Mouse (Mus musculus): ENCODE data around the gene Limch1.
A peak's percentile ranks its signal among the peaks of the same experiment; 100 is the strongest.

The Limch1 gene

DNA sequence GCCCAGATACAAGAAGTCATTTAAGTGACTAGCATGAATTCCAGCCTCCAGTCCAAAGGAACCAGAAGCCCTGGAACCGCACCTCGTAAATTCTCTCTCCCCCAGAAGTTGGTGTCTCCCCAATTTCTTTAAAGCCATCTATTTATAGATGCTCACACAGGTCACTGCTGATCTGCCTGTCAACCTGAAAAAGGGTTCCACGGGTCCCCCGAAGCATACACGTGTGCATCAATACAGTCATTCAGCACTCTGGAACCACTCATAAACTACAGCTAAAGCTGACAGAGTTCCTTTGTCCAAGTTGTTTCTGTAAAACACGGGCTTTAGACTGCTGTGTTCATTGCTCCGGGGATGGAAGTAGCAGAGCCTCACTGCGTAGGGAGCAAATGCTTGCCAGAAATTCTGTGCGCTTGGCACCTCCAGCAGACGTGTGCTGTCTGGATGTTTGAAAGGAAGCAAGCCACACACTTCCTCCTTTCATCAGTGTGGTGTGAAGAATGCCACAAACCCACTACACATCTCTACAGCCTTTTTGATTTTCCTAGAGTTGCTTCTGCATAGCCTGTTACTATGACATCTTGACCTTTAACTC lies 278.9 kb downstream of the Limch1 start:
- no peak for DNase-seq (ENCODE audit: low read depth, low spot score)

DNA sequence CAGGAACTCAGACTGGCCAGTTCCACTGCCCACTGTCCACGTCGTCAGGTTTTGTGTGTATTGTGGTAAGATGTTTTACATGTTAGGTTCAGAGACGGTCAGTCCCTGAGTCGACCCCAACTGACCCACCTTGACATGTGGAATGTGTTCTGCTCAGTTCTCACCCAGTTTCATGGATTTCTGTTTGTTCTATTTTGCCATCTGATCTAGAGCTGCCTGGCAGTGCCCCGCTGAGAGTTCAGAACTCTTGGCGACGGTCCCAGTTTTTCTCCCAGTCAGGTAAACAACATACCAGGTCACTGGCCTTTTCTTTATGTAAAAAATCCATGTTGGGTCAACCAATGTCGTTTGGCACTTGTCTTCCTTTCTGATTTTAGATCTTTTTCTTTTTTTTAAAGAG lies 279.5 kb downstream of the Limch1 start:
- DNase-seq (ENCODE audit: low read depth, low spot score), result no peak

DNA sequence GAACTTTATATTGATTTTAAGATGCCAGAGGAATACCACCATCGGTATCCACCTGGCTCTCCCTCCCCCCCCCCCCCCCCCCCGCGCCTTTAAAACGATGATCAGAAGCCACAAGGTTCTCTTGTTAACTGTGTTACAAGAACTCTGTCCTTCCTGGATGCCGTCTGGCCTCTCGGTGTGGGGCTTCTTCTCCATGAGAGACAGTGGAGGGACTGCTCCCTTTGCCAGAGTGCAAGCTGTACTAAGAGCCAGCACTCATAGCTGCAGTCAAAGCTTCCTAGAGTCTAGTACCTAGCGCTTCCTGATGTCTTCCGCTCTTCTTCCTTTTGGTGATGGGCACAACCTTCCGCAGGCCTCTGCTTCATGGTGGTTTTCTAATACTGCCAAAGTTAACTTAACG lies 280.0 kb downstream of the Limch1 start:
- DNase-seq (ENCODE audit: low read depth, low spot score), result no peak

DNA sequence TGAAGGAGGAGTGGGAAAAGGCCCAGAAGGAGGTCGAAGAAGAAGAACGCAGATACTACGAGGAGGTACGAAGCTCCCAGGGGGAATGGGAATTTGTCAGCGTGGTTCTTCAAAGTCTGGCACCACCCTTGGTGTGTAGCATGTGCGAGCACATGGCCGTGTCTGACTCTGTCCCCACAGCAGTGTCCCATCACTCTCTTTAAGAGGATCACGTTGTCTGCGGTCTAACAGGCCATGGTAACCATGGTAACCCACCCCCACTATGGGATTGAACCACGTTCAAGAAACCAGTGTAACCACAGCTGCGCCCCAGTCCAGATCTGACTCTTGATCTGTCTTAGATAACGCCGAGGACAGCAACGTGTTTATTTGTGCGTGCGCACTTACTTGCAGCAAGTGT lies 283.2 kb downstream of the Limch1 start:
- peak; percentile 25 for DNase-seq (ENCODE audit: low read depth, low spot score)

DNA sequence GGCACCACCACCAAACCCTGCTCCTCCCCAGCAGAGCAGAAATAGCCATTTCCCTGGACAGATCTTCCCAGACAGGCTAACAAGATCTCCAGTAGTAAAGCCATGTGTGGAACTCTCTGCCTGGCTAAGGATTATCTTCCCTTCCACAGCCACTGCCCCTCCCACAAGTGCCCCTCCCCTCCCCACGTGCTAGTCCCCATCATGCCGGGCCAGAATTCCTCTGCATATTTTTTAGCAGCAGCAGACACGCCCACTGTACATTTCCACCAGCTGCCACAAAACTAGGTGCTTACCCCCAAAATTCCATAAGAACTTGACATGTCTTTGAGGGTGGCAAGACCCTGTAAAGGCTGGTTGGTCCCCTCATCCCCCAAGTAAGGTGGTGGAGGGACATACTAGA lies 284.3 kb downstream of the Limch1 start:
- peak; percentile 20 for DNase-seq (ENCODE audit: low read depth, low spot score)

DNA sequence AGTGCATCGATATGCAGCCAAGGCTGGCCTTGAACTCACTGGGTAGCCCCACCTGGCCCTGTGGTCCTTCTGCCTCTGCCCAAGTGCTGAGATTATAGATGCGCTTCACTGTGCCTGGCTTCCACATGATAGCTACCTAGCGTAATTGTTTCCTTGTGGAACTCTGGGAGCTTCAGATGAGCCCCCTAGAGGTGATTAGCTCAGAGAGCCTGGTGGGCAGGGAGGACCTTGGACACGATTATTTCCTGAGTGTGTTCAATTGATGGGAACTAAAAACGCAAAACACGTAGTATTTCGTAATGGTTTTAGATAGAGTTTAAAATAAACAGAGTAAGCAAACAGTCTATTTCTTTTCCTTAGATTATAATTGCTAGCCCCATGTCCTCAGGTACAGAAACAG lies 287.0 kb downstream of the Limch1 start:
- DNase-seq (ENCODE audit: low read depth, low spot score), result no peak

DNA sequence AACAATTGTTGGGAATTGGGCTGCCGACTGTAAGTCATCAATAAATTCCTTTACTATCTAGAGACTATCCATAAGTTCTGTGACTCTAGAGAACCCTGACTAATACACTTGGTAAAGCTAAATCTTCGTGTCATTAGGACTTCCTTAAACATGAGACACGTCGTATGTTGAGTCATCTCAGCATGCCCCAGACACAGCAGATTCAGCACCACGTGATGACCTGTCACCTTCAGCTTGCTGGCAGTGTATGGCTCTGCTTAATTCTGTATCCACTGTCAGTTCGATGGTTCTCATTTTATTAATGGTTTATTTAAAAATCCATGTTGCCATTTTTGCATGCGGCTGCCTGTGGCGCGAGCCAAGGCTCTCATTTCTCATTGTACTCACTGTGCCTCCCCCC lies 298.3 kb downstream of the Limch1 start:
- no peak for DNase-seq (ENCODE audit: low read depth, low spot score)

DNA sequence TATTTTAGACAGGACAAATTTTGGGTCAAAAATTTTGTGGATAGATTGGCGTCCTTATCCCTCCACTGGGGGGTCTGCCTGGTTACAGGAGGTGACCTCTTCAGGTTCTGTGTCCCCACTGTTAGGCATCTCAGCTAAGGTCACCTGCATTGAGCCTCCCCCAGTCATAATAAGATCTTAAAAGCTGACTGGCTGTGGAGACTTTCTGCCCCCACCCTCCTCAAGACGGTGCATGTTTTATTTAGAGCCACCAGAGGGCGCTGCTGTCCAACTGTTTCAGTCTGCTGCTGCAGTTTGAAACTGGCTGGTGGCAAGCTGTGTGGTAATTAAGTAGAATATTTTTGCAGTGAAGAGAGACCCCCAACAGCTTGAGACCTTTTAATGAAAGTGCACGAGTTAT lies 302.4 kb downstream of the Limch1 start:
- peak; percentile 78 for DNase-seq (ENCODE audit: low read depth, low spot score)

DNA sequence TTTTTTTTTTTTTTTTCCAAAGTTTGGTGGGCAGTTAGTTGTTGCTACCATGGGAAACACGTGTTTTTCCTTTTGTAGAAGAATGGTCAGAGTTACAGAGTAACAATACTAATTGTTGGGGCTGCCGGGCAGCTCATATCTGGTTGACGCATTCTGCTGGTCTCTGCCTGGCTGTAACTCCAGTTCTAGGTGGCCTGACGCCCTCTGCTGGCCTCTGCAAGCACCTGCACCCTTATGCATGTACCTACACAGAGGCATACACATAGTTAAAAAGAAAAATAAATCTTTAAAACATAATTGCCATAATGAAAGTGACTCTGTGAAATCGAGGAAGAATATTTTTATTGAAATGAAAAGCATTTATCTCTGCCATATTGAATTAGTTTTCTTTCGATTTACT lies 312.2 kb downstream of the Limch1 start:
- DNase-seq (ENCODE audit: low read depth, low spot score), result peak; percentile 67

DNA sequence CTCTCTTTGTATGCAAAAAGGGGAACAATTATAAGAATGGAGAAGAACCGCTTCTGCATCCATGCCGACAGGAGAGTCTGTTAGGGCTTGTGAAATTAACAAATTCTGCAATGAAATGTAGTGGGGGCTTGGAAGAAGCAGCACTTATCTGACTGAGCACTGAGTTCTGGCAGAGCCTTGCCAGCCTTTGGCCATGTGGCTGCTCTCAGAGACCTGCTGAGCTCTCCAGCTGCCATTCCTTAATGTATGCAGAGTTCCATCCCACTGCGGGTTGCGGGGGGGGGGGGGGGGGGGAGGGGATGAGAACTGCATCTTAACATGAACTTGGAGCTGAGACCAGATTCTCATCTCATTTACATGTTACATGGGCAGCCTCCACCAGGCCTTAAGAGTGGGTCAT lies 314.9 kb downstream of the Limch1 start:
- no peak for DNase-seq (ENCODE audit: low read depth, low spot score)

DNA sequence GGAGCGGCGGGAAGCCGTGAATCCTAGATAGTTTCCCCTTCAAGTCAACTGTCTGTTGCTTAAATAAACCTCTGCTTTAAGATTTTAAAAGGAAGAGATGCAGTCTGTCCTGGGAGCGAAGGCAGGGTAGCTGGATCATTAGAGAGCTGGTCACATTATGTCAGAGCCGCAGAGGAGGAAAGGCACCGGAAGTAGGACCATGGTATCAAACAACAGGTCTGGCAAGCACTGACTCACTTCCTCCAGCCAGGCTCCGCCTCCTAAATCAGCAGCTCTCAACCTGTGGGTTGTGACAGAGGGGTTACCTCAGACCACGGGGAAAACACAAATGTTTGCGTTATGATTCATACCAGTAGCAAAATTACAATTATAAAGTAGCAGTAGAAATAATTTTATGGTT lies 318.0 kb downstream of the Limch1 start:
- DNase-seq (ENCODE audit: low read depth, low spot score), result no peak

DNA sequence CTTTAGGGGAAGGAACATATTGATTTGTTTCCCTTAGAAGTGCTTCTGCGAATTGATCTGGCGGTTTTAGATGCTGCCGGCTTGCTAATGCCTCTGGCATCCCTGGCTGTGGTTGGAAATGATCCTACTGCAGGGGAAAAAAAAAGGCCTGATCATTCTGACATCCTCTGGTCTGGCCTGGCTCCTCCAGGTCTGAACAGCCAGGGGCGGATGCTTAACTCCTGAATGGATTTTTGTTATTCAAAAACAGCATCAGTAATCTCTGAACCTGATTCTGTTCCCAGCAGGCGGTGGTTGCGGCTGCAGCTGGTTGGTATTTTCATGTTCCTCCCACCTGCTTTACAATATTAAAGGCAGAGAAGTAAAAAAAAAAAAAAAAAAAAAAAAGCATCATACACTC lies 337.5 kb downstream of the Limch1 start:
- peak; percentile 67 for DNase-seq (ENCODE audit: low read depth, low spot score)

DNA sequence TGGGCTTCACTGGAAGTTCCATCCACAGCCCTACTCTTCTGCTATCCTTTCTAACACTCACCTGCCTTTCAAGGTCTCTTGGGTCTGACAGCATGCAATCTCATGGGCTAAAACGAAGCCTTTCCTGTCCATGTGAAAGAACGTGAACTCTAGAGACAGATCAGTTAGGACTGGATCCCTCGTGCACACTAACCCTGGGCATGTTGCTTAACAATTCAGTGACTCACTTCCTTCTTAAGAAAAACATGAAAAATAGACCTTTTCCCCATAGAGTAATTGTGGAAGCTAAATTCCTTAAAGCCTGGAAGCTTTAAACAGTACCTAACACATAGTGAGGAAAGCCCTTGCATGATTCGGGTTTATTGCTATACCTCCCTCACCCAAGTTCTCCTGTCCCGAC lies 345.2 kb downstream of the Limch1 start:
- DNase-seq (ENCODE audit: low read depth, low spot score), result no peak

DNA sequence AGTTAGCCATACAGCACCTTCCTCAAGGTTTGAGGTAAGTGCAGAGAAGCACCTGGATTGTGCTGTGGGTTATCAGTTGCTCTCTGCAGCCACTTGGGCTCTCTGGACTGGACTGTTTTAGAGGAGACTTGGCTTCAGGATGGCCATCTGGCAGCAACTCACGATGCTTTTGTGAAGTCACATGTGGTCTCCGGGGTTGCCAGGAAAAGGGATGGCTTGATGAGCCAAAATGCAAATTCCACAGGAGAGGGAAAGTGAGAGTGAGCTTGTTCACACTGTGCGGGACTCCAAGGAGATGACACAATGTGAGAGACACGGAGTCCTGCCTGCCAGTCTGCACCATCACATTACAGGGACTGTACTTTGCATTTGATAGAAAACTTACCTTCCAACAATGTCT lies 346.1 kb downstream of the Limch1 start:
- DNase-seq (ENCODE audit: low read depth, low spot score), result no peak

DNA sequence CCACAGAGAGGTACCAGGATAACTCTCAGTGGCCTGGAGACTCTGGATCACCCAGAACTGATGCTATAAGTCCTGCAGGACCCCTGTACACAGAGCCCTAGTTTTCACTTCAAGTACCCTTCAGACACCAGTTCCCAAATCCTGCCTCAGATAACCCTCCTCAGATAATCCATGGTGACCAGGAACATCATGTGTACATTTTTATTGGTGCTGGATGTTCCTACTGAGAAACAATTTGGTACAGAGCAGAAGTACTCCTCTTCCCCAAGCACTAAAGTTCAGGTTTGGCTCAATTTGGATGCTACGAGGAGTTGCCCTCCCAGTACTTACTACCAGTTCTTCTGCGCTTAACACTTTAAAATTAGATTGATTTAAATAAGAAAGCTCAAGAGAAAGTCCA lies 348.4 kb downstream of the Limch1 start:
- DNase-seq (ENCODE audit: low read depth, low spot score), result no peak

DNA sequence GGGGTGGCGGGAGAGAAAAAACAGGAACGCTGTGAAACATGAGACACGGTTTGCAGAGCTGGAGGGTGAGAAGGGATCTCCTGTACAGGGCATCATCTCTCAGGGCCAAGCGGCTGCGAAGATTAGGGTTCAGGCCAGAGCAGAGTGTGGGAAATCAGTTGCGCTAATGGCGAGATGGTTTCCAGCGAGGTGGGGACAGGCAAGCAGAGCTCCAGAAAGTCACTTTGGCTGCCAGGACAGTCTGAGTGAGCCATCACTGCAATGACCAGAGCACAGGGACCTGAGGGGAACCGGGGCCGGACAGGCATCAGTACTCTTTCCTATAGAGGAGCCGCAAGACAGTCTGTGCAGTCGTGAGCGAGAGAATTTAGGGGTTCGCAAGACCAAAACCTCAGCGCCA lies 349.5 kb downstream of the Limch1 start:
- peak; percentile 20 for DNase-seq (ENCODE audit: low read depth, low spot score)

DNA sequence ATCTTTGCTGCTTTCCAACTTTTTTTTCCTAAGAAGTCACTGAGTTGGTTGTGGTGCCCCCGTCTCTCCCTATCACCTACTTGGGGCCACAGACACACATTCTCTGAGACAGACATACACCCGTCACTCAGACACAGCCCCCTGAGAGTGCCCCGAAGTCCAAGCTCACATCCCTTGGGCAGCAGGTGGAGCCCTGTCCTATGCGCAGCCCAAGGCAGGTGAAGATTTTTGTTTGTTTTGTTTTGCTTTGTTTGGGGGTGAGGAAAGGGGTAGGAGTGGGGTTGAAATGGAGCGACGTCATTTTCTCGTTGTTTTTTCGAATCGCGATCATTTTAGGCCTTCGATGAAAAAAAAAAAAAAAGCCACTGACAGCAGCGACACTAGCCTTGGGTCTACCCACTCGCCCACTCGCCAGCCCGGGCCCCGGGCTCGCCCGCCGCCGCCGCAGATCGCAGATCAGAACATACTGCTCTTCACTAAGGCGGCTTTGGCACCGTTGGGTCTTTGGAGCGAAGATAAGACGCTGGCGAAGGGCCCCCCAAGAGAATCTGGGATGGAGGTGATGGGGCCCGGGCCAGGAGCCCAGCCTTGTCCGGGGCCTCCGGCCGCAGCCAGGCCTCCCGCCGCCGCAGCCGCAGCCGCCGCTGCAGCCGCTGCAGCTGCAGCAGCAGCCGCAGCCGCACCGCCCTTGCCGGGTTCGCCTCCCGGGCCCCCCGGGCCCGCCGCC lies 350.2 kb downstream of the Limch1 start:
- peak; percentile 47 for DNase-seq (ENCODE audit: low read depth, low spot score)

DNA sequence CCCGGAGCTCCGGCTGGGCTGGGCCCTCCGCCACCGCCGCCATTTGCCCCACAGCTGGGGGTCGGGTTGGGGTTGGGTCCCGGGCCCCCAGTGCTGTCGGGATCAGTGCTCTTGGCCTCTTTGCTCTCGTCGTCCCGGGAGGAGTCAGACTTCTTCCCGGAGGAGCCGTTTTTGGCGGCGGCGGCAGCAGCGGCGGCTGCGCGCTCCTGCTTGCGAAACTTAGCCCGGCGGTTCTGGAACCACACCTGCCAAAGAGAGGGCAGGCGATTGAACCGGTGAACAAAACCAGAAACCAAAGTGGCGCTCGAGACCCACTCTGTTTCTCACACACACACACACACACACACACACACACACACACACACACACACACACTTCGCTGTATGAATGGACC lies 350.7 kb downstream of the Limch1 start:
- peak; percentile 68 for DNase-seq (ENCODE audit: low read depth, low spot score)

DNA sequence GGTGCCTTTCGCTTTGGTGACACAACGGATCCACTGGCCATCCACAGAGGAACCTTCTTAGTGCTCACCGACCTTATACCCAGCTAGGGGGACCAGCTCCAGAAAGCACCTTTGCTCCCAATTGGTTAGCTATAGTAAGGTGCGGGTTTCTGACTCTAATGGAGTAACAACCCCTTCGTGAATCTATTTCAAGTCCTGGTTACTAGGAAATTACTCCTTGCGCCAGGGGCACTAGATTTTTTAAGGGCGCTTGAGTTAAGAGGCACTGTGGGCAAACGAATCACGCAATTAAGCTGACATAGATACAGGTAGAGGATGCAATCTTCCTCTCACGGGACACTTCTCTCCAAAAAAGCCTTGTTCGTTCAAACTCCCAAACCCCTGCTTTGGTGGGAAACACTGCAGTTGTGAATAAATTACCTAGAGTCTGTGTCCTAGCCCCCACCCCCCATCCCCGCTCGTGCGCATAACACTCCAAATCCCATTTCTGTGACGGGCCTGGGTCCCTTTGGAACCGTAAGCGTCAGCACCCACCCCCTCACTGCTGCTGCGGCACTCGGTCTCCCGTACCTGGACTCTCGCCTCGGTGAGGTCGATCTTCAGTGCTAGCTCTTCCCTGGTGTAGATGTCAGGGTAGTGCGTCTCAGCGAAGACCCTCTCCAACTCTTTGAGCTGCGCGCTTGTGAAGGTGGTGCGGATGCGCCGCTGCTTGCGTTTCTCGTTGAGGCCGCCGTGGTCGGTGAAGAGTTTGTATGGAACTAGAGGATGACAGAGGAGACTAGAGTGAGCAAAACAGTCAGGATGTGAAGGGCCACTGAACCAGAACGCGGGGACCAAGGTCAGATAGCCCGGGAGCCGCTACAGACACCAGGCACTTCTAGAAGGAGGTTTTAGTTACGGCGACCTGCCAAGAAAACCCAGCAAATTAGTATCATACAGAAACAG lies 351.8 kb downstream of the Limch1 start:
- DNase-seq (ENCODE audit: low read depth, low spot score), result peak; percentile 56

DNA sequence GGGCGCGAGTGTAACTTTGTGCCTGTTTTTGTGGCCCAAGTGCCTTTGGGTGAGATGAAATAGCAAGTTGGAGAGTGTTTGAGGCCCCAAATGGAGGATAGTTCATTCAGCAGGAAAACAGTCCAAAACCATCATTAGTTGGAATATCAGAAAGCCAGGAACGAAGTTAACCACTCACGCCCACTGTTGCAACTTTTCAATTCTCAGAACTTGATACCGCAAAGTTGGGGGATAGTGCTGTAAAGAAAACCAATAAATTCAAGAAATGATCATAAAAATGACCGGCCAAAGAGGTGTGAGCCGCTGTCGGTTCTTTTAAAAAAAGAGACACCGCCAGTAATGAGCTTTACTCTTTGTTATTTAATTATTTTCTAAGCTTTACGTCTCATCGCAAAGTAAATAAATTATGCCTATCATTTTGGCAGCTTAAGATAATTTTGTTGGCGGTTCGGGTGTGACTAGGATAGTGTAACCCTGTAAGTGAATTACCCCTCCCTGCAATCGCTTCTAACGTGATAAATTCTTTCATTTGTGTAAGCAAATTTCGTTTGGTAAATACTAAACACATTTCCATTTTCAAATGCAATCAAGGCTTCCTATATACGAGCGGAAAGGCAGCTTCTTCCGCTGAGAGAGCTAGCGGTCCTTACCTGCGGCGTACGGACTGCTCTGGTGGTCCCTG lies 352.6 kb downstream of the Limch1 start:
- DNase-seq (ENCODE audit: low read depth, low spot score), result no peak

DNA sequence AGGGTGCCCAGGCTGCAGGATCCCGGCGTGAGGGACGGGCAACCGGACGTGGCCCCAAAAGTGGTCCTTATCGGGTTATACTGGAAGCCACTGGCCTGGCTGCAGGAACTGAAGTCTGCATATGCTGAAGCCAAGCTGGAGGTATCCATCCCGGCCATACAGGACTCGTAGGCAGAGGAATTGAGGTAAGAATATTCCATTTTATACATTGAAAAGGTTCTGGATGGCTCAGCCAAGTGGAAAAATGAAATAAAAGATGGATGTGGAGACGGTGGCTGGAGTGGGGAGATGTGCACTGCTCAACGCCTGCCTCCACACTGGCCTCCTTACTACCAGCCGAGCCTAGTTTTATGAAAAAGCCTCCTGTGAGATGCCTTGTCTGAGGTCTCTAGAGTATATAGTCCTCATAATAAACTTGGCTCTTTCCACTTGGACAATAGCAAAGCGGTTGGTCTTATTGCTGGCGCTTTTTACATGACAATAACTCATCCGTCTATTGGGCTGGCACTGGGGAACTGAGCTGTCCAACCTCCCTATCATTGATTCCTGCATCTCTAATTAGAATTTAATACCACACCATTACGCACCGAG lies 353.2 kb downstream of the Limch1 start, which contains the start of gene Phox2b:
Gene Phox2b, minus strand, starts transcription at position 569 of the 591 bp plus-strand sequence.
- DNase-seq (ENCODE audit: low read depth, low spot score), result no peak

Measured in ZHBTc4 (cell line).